Mouse (Mus musculus) regulatory T cell (primary cell): ENCODE measurements at regions not wholly inside any gene's neighbourhood (a gene's known extent, or its start where the extent isn't known, plus 50 kb on each side); places are given as distances from the start of the nearest gene placed in this dataset.

Experiments
- in situ Hi-C: fragments of 300-600 bp; cut with MboI, MseI; formaldehyde crosslinking; loops from one replicate; pipeline ENCODE4 v1.15.1; 2025; ENCODE audit warnings: high pct_unique_total_duplicates

DNA sequence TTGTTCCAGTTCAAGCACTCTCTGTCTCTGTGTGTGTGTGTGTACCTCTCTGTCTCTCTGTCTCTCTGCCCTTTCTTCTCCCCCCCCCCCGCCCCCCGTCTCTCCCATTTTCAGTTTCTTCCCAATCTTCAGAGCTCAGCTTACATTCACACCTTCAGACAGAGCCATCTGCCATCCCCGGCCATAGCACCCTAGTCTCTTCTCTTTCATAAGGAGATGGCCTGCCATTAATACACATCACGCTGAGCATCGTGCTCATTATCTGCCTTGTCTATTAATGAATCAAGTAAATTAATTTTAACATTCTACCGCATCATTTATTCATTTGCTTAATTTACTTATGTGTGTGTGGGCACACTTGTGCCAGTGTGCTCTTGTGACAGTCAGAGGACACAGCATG lies 573.2 kb downstream of the Bnc2 start:
- in situ Hi-C loops = no loop called here

DNA sequence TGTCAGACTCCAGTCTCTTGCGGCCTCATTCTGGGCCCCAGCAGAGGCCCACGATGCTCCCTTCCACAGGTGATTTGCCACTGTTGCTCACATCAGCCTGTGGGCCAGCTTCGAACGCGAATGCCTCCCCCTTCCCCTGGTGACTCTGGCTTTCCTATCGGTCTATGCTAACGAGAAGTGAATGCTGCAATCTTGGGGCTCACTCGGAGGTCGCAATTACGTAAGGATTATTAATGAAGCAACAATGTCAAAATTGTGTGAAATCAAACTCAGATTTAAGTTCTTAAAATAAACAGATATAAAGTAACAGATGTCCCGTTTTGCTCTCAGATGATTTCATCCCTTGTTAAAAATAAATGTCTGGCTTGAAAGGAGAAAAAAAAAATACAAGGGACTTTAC lies 572.3 kb downstream of the Bnc2 start:
- in situ Hi-C loops = no loop called here

DNA sequence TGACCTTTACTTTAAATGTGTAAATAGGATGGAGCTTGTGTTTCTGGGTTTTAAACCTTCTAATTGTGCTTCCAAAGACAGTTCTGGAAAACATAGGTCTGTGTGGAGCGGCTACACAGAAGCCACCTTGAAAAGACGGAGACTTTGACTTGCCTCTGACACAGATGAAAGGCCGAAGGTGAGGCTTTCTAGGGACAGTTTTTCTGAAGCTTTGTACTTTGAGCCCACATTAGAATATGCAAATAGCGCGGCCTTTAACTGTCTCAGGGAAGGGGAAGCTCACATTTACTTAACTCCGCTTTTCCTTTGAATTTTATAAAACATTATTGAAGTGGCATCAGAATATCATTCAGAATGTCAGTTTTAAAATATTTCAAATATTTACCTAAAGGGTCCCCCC lies 566.5 kb downstream of the Bnc2 start:
- in situ Hi-C loops = no loop called here

DNA sequence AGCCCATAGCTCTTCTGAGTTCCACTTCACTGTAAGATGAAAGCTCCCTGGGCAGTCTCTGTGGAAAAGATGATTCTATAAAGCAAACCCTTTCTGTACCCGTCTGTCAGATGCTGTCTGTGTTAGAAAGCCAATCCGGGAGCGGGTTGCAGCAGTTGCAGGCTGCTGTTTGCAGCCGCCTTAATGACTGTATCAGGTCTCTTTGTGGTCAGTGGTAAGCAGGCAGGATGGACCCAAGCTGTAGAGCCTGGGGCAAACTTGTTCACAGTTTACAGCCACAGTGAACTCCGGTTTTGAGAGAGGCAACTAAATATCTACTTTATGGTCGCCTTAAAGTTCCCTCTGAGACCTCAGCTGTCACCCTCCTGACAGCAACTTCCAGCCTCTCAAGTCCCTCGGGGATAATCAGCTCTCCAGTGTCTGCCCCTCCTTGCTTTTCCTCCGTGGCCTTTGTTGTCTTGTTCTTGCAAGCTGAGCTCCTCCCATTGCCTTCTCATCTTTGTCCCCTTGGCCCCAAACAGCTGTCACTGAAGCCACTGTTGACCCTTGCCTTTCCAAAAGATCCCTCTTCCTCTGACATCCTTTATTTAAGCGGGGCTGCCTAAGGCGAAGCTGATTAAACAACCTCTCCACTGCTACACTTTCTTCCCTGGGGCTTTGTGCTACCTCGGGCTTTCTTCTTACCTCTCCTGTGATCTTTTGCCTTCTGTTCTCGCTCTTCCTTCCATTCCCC lies 565.1 kb downstream of the Bnc2 start:
- in situ Hi-C loops = no loop called here

DNA sequence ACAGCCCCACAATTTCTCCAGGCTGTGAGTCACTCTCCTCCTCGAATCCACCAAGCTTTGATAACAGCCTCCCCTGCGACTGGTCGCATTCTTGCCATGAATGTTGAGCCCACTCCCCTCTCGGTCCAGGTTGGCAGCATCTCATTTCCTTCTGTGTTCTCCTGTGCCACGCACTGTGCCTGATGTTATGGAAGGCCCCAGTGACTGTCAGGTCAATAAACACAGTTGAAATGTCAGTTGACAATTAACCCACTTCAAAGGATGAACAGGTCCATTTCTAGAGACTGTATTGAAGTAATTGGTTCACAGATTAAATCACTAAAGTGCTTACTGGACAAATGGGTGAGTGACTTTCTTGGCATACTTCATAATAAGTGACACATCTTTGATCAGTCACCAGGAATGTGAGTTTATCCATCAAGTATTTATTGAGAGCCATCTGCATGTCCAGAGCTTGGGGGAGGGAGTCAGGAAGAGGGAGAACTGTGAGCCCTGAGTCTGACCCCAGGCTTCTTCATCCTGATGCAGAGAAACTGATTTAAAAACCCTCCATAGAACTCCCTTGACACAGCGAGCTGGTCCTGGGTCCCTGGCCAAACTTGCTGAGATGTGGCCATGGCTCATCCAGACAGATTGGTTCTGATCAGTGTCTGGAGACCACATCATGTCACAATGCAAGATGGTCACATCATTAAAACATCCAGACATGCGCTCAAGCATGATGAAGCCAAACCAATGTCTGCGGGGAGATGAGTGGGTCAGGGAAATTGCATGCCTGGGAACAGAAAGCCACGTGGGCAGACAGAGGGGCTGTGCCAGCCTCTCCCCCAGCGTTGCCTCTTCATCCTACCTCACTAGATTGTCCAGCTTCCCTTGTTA lies 560.7 kb downstream of the Bnc2 start:
- in situ Hi-C loops = no loop called here

DNA sequence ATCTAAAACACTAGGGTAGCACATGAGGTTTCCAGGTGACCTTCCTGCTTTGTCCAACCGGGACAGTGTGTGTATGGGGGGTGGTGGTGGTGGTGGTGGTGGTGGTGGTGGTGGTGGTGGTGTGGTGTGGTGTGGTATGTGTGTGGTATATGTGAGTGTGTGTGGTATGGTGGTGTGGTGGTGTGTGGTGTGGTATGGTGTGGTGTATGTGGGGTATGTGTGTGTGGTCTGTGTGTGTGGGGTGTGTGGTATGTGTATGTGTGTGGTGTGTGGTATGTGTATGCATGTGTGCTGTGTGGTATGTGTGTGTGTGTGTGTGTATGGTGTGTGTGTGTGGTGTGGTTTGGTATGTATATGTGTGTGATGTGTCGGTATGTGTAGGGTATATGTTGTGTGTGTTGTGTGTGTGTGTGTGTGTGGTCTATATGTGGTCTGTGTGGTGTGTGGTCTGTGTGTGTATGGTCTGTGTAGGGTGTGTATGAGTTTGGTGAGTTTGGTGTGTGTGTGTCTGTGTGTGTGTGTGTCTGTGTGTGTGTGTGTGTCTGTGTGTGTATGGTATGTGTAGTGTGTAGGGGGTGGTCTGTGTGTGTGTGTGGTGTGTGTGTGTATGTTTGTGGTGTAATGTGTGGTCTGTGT lies 556.7 kb downstream of the Bnc2 start:
- in situ Hi-C loops = no loop called here

DNA sequence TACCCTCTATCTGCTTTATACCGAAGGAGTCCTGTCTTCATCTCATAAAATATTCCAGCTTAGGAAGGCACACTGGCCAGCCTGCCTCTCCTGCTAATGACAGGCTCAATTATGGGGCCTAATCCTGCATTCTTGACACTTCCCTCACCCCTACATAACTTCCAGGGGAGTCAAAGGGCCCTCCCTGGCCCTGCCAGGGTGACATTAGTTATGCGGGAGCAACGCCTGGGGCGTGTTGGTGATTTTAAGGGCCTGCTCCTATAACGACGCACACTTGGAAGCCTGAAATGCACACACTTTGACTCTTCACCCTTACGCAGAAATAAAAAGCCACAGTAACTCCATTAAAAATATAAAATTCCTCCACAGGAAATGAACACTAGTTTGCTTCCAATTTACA lies 555.5 kb downstream of the Bnc2 start:
- in situ Hi-C loops = no loop called here

DNA sequence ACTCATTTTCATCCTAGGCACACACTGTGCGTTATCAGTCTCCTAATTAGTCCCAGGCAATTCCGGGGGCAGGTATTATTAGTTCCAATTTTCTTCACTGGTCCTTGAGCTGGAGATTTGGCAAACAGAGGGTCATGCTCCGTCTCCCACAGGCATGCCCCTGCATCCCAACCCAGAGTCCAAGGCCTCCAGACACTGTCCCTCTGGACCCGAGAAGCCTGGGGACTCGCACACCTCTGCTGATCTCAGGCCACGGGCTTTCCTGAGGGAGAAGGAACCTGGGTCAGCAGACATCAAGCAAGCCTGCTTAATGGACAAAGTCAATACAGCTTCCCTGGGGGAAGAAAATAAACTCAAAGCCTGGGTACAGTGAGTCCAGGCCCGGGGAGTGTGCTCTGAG lies 554.7 kb downstream of the Bnc2 start:
- in situ Hi-C loops = no loop called here

DNA sequence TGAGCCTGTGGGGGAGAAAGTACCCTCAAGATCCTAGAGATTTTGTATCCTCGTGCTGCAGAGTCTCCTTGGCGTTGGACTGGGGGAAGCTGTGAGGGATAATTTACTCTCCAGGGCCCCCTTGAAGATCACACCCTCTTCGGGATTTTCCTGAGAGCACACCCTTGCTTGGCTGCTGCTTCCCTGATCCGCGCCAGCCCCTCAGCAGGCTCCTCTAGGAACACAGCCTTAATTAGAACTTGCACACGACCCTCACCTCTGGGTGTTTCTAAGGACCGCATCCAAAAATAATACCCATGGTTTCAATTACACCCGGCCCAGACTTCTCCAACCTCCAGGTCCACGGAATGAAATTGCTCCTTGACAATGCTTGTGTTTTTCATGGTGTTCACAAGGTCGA lies 553.6 kb downstream of the Bnc2 start:
- in situ Hi-C loops = no loop called here

DNA sequence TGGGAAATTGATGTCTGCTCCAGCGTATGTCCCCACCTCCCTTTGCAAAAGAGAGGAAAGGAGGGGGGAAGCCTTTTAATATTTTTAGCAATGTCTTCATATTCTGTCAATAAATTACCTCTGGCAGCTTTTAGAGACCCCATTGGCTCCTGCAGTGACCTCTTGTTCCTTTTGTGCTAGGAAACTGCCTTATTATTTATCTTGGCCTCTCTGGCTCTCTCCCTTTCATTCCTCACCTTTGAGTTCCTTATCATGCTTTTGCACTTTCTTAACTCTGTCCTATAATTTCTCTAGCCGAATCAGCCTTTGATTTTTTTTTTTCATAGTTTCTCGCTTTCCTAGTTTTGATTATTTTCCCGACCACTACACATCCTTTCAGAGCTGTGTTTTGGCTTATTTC lies 548.7 kb downstream of the Bnc2 start:
- in situ Hi-C loops = no loop called here

DNA sequence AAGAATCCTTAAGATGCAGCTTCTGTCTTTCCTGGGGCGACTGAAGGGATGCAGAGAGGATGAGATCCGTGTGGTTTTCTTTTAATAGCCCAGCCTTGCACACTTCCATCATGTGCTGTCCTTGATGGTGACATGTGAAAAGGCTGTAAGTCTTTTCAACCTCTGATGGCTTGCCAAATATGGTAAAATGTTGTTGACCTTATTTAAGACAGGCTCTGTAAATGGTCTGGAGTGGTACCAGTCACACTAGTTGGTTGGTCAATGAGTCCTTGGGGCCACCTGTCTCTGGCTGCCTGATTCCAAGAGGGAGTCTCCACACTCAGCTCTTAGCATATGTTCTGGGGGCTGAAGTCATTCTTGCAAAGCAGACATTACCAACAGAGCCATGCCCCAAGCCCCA lies 547.7 kb downstream of the Bnc2 start:
- in situ Hi-C loops = no loop called here

DNA sequence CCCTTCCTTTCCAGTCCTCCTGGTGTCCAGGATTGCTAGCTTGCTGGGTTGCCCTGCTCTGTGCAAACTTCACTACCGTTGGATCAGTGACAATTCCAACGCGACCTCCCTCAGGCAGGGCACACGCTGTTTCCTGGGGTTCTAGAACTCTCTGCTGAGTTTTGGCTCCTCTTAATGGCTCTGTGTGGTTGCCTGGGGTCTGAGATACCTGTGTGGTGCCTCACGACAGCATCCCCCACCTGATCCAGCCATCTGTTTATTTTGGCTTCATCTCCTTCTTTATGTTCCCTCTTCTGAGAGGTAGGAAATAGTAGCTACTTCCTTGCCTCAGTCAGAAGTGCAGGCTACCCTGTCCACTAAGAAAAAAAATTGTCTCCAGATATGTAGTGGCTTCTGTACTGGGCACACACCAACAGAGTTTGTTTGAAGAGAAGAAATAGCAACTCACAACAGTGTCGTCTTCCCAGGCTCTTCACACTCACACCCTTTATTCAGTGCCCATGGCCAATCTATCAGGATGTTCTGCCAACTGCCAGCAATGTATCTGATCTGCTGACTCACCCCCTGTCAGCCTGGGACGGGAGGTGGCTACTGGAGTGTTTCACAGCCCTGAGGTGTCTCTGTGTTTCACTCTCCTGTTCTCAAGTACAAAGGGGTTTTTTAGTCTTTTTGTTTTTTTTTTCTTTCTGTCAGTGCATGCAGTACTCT lies 544.1 kb downstream of the Bnc2 start:
- in situ Hi-C loops = no loop called here

DNA sequence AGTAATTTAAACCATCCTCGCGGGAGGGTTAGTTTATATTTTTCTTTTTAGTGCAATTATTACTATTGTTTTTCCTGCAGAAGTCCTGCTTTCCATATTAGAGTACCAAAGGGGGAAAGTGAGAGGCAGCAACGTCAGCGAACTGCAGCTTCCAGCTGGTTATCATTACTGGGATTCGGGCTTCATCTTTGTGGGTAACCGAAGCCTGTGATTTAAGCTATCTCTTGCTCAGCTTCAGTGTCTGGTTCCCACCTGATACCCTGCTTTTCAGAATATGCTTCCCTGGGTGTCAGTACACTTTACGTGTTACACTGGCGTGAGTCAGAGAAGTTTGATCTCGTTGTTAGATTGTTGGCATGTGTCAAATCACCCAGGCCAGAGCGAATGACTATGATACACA lies 539.3 kb downstream of the Bnc2 start:
- in situ Hi-C loops = no loop called here

DNA sequence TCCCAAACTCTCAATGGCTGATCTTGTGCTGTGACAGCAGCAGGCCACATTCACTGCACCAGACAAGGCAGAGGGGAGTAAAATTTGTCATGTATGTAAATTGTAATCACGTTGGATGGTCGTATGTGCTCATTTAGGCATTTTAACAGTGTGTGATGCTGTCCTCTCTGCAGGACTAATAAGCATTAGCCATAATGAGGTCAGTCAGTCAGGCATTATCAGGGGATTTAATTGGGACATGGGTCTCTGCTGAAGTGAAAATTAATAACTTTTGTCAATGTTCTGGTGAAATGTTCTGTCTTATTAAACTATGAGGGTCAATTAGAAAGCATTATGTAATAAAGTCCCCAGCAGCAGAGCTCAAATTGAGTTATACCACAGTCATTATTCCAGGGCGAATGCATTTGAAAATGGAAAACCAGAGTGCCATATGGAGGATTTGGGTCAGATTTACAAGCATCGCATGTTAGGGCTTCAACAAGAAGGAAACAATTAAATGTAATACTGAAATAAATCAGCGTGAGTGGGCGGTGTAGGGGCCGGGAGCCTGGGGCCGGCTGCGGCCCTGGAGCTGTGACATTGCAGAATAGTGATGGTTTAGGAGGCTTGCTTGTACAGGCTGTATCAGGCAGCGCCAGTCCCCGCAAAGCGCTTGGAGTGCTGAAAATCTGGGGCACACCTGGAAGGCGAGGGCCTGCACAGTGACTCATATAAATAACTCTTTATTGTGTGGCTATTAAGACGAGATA lies 537.7 kb downstream of the Bnc2 start:
- in situ Hi-C loops = no loop called here

DNA sequence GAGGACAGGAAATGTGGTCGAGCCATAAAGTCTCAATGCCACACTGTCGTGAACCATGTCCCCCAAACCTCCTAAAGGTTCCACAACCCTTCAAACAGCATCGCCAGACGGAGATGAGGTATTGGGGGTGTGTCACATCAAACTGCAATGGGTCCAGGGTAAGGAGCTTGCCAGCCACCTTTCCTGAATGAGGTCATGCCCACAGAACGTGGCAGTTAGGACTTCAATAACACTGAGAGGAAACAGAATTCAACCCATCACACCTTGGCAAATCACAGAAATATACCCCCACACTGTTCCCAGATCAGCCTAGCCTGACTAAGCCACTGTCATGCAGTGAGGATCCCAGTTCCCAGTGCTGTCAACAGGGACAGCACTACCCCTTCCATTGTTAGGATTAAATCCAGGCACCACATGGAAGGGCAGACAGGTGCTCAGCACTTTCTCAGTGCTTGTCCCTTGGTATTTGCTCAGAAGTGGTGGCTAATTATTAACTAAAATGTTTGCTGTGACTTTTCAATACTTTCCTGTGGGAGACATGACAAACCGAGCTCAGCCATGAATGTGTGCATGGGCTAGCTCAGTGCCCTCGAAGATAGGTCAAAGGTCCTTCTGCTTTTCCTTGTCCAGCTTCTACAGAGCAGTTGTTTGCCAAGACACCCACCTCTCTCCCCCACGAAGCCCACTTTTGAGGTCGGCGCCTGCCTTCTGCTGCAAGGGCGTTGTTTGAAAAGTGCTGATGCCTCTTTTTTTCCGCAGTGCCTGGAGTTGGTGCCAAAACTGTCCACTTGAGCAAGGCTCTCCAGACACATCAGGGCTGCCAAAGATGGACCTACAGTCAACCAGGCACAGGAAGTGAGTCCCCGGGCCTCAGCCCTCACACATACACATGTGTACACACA lies 525.7 kb downstream of the Bnc2 start:
- in situ Hi-C loops = no loop called here

DNA sequence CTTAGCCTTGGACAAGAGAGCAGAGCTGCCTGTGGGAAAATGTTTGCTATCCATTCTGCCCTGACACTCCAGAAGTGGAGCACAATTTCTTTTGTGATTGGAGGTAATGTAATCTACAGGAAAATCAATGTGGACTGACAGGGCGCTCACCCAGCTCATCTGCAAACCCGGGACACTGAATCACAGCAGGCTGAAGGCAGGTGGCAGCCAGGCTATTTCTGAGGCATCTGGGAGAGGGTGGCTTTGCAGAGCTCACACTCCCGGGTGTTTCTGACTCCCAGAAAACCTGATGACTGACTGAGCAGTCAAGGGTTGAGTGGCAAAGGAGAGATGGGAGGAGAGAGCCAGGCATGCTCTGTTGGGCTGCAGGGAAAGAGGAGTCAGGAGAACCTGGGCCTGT lies 524.4 kb downstream of the Bnc2 start:
- in situ Hi-C loops = no loop called here

DNA sequence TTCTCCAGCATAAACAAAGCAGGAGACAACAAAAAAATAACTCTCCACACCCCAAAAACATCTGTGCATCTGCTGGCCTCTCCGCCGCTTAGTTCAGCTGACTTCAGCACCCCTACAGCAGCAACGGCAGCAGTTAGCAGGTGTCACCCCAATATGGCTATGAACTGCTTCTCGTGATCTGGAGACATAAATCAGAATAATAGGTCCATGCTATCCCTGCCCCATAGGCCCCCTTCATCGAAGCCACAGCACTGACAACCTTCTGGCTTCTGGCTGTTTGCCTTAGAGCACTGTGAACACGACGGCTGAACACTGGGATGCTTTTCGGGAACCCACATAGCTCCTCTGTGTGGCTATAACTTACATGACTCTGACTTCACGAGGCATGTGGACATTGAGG lies 523.8 kb downstream of the Bnc2 start:
- in situ Hi-C loops = no loop called here

DNA sequence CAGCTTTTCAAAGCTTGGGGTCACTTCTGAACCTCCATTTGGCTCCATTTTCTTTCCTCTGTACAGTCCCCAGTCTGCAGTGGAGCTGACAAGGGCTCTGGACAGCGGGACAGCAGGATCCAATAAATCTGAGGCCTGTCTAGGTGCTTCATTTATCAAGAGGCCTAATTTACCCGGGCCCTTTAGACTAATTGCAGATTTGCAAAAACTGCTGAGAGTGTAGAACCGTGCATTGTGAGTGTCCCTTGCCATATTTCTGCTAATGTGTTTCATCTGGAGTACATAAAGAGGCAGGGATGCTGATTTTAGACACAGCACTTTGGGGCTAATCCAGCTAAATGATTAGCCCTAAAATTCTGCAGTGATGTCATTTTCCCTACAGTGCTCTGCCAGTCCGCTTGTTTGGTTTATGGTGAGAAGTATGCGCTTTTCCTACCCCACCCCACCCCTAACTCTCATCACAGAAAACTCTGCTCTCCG lies 523.1 kb downstream of the Bnc2 start:
- in situ Hi-C loops = no loop called here

DNA sequence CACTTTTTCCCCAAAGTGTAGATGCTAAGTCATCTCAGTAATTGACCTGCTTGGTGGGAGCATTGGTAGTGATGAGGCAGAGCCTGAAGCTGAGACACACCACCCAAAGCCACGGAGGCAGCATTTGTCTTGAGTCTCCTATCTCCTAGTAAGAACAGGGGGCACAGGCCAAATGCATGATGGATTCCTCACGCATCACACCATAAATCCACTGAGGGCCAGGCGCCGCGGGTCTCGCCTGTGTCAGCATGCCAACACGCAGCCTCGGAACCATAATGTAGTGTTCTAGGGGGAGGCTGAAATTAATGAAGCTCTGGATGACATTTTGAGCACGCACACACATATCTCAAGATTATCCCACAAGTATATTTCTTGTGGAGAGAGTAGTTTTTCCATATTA lies 521.5 kb downstream of the Bnc2 start:
- in situ Hi-C loops = no loop called here
